Mouse (Mus musculus) erythroblast, embryonic 14.5 days (primary cell): ENCODE measurements around the gene Men1.

Source experiments
- GATA1 ChIP-seq: IDR thresholded peaks from 2 replicates; pipeline ENCODE4 v1.6.1; 2012; ENCODE audit warnings: low read length, inconsistent platforms, mixed read lengths
- TAL1 ChIP-seq: IDR thresholded peaks from 3 replicates; pipeline ENCODE4 v1.6.1; 2012; ENCODE audit warnings: low read length, inconsistent platforms, mixed read lengths

- TF ChIP-seq TAL1 = no peak
- TF ChIP-seq GATA1 = no peak
Observed at GRCm38 (mm10) chr19:6291117-6291781, 43.5 kb upstream of the Men1 start.
